Comparison of ENCODE assay signal across 8 mouse cellular contexts in the genomic region with DNA sequence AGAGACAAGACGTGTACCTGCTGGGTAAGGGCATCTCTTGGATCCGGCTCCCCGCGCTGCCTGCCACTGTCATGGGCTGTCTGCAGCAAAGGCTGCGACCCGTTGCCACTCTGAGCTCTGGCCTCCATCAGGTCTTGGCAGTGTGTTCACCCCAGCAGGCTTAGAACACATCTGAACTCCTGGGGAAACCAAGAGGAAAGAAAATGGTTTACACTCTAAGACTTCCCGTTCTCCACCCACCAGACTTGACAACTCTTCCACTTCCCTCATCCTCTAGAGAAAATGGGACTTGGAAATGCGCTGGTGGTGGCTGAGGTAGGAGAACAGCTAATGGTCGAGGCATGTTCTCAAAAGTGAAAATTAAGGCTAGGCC. TPM values are rescaled to one million over a fixed set of nuclear protein-coding genes. Genes with fewer than 3 reads are reported as not detected.
DNase-seq lines count a peak whose midpoint lies in the region; ATAC-seq and TF ChIP-seq lines count a peak whose summit lies in the region.

No protein-coding gene starts in this region.

- TF ChIP-seq CTCF in lung, adult 2 months (IDR thresholded peaks at IDR 0.05; ENCODE audit: insufficient read depth, low read length), result no peak
- TF ChIP-seq CTCF in kidney, adult 2 months (conservative IDR thresholded peaks at IDR 0.05; ENCODE audit: insufficient read depth, insufficient read length, low read depth, low read length), result no peak
- TF ChIP-seq CTCF in liver, postnatal 0 days (IDR thresholded peaks at IDR 0.05; ENCODE audit: low read depth), result no peak

- H3K9ac ChIP-seq in forebrain, embryonic 14.5 days (ENCODE audit: low read length), result peak overlapping the region; percentile 88
- H3K9ac ChIP-seq in liver, postnatal 0 days (replicated peaks), result no peak overlapping the region
- peak overlapping the region; percentile 29 for H3K9ac ChIP-seq in stomach, embryonic 15.5 days

- H3K36me3 ChIP-seq in forebrain, embryonic 14.5 days (ENCODE audit: control insufficient read depth, insufficient read depth, low read length), result peaks cover 10% of the 10 kb centered on the region
- H3K36me3 ChIP-seq in kidney, adult 2 months (ENCODE audit: control insufficient read depth, insufficient read depth, low read length), result no peaks in the 10 kb centered on the region
- no peaks in the 10 kb centered on the region; the same call in 1 of the 2 replicates for H3K36me3 ChIP-seq in liver, postnatal 0 days (replicated peaks; ENCODE audit: insufficient read depth, low read length)
- 0 out of 2 replicates have a peak, but pooled peaks cover 6% of the 10 kb centered on the region for H3K36me3 ChIP-seq in stomach, embryonic 15.5 days

- WGBS in lung, adult 2 months, result 29% methylated on average over 9 of the region's 9 CpGs
- WGBS in forebrain, embryonic 14.5 days, result 30% methylated on average over 9 of the region's 9 CpGs
- 23% methylated on average over 9 of the region's 9 CpGs for WGBS in kidney, adult 2 months
- WGBS in liver, postnatal 0 days (ENCODE audit: insufficient replicate concordance), result 51% methylated on average over 9 of the region's 9 CpGs
- 25% methylated on average over 9 of the region's 9 CpGs for WGBS in stomach, embryonic 15.5 days

- peak overlapping the region; percentile 56 for H3K4me3 ChIP-seq in lung, adult 2 months (replicated peaks; ENCODE audit: extremely low read depth, low read depth, low read length)
- H3K4me3 ChIP-seq in brown adipose tissue, adult 24 weeks (ENCODE audit: insufficient read depth, low read depth, low read length), result peak overlapping the region; percentile 52
- peak overlapping the region; percentile 72 for H3K4me3 ChIP-seq in forebrain, embryonic 14.5 days (ENCODE audit: low read depth, low read length)
- peak overlapping the region; percentile 24 for H3K4me3 ChIP-seq in kidney, adult 2 months (ENCODE audit: insufficient read depth, low read depth, low read length)
- peak overlapping the region; percentile 64 for H3K4me3 ChIP-seq in liver, postnatal 0 days (ENCODE audit: low read depth, low read length)
- peak overlapping the region; percentile 84 for H3K4me3 ChIP-seq in stomach, embryonic 15.5 days (replicated peaks)

- H3K9me3 ChIP-seq in forebrain, embryonic 14.5 days (replicated peaks; ENCODE audit: control insufficient read depth, low read length), result no peaks in the 10 kb centered on the region
- no peaks in the 10 kb centered on the region for H3K9me3 ChIP-seq in liver, postnatal 0 days (ENCODE audit: low read length)
- no peaks in the 10 kb centered on the region for H3K9me3 ChIP-seq in stomach, embryonic 15.5 days

- ATAC-seq in forebrain, embryonic 14.5 days, result no peak
- ATAC-seq in liver, postnatal 0 days, result no peak
- ATAC-seq in stomach, embryonic 15.5 days (ENCODE audit: insufficient read depth, low FRiP score, low read depth), result no peak
- ATAC-seq in erythroid progenitor cell, adult 5-6 weeks (replicated peaks; ENCODE audit: low FRiP score, poor library complexity, severe bottlenecking), result no peak

- no peaks in the 10 kb centered on the region for H3K27me3 ChIP-seq in forebrain, embryonic 14.5 days (replicated peaks; ENCODE audit: control insufficient read depth, insufficient read depth, low read length)
- H3K27me3 ChIP-seq in kidney, adult 2 months (replicated peaks; ENCODE audit: control insufficient read depth, insufficient read depth, low read length), result no peaks in the 10 kb centered on the region
- H3K27me3 ChIP-seq in liver, postnatal 0 days (ENCODE audit: insufficient read depth, low read length), result no peaks in the 10 kb centered on the region
- H3K27me3 ChIP-seq in stomach, embryonic 15.5 days (replicated peaks), result no peaks in the 10 kb centered on the region

- DNase-seq in lung, adult 2 months, result no peak
- no peak for DNase-seq in lung, postnatal 25 days (ENCODE audit: low spot score)
- DNase-seq in forebrain, embryonic 14.5 days (ENCODE audit: low spot score), result peak; percentile 33
- DNase-seq in kidney, adult 2 months, result peak; percentile 38
- DNase-seq in liver, postnatal 0 days, result no peak

- H3K4me1 ChIP-seq in lung, adult 2 months (ENCODE audit: control insufficient read depth, insufficient read depth, low read length), result peaks cover 18% of the 10 kb centered on the region
- H3K4me1 ChIP-seq in brown adipose tissue, adult 24 weeks (ENCODE audit: control insufficient read depth, insufficient read depth, insufficient read length, low read length), result peaks cover 12% of the 10 kb centered on the region
- peaks cover 18% of the 10 kb centered on the region for H3K4me1 ChIP-seq in forebrain, embryonic 14.5 days (ENCODE audit: control insufficient read depth, insufficient read depth, low read length)
- H3K4me1 ChIP-seq in kidney, adult 2 months (ENCODE audit: control insufficient read depth, insufficient read depth, low read length), result no peaks in the 10 kb centered on the region; the same call in none of the 2 replicates
- H3K4me1 ChIP-seq in liver, postnatal 0 days (ENCODE audit: insufficient read depth), result 0 out of 2 replicates have a peak, but pooled peaks cover 4% of the 10 kb centered on the region
- H3K4me1 ChIP-seq in stomach, embryonic 15.5 days, result peaks cover 22% of the 10 kb centered on the region

- H3K27ac ChIP-seq in brown adipose tissue, adult 24 weeks (replicated peaks; ENCODE audit: low read depth, low read length), result peak overlapping the region; percentile 22
- H3K27ac ChIP-seq in forebrain, embryonic 14.5 days (ENCODE audit: low read depth, low read length), result no peak overlapping the region
- peak overlapping the region; percentile 62 for H3K27ac ChIP-seq in kidney, adult 2 months (ENCODE audit: insufficient read depth, low read depth, low read length)
- H3K27ac ChIP-seq in liver, postnatal 0 days (ENCODE audit: low read depth), result no peak overlapping the region
- peak overlapping the region; percentile 54; the same call in 1 of the 2 replicates for H3K27ac ChIP-seq in stomach, embryonic 15.5 days

- no peak for TF ChIP-seq EP300 in liver, postnatal 0 days (IDR thresholded peaks at IDR 0.05; ENCODE audit: low read depth)

- TF ChIP-seq POLR2A in lung, adult 2 months (IDR thresholded peaks at IDR 0.05; ENCODE audit: borderline replicate concordance, extremely low read depth, low read depth, low read length), result peak; percentile 19; the same call in 1 of the 2 replicates
- TF ChIP-seq POLR2A in kidney, adult 2 months (IDR thresholded peaks at IDR 0.05; ENCODE audit: low read depth, low read length), result no peak

- H3K4me2 ChIP-seq in forebrain, embryonic 14.5 days (ENCODE audit: low read length), result peak overlapping the region; percentile 98
- peak overlapping the region; percentile 99 for H3K4me2 ChIP-seq in liver, postnatal 0 days (ENCODE audit: low read depth, low read length)
- H3K4me2 ChIP-seq in stomach, embryonic 15.5 days, result peak overlapping the region; percentile 56

RNA-seq across cellular contexts. Expression of a gene that starts 3.0 kb away (rescaled TPM):
- polyA plus RNA-seq in lung, adult 2 months (2012; rRNA removed), result 27.3 and 27.8 TPM in 2 replicates
- 12.5 and 14.8 TPM in 2 replicates for polyA plus RNA-seq in brown adipose tissue, adult 24 weeks (2012; ENCODE audit: insufficient read depth, insufficient read length, missing spikeins)
- 22.9 and 28.0 TPM in 2 replicates for polyA plus RNA-seq in forebrain, embryonic 14.5 days (2014; fragmentation: Nextera tagmentation; extraction: Ambion mirVana)
- polyA plus RNA-seq in kidney, adult 2 months (2012; rRNA removed), result 14.3 and 14.4 TPM in 2 replicates
- 6.0 and 6.1 TPM in 2 replicates for polyA plus RNA-seq in liver, postnatal 0 days (2015; fragmentation: Nextera tagmentation; extraction: Ambion mirVana)
- 53.3 and 53.8 TPM in 2 replicates for polyA plus RNA-seq in stomach, embryonic 15.5 days (2015; fragmentation: Nextera tagmentation; extraction: Ambion mirVana)
- 5.0 and 5.9 TPM in 2 replicates for total RNA-seq in erythroid progenitor cell, adult 5-6 weeks (2015; ENCODE audit: low replicate concordance)
- 4.6 TPM in 1 of 2 replicates, not detected in the other for total RNA-seq in erythroid progenitor cell, adult 5-6 weeks (2017; ENCODE audit: low replicate concordance)

Comparison
In these comparisons a context has a peak if more than half of its experiments do, and no peak if none do; other contexts are left out.
1. DNase-seq: peak in forebrain, embryonic 14.5 days (single experiment) and kidney, adult 2 months (single experiment); none in lung, adult 2 months (single experiment), lung, postnatal 25 days (single experiment) and liver, postnatal 0 days (single experiment).
2. H3K4me3 ChIP-seq: peak in every context shown above with its lines; median percentile 84 in stomach, embryonic 15.5 days; 72 in forebrain, embryonic 14.5 days; 64 in liver, postnatal 0 days; 56 in lung, adult 2 months; 52 in brown adipose tissue, adult 24 weeks; 24 in kidney, adult 2 months.
3. H3K27ac ChIP-seq: peak in brown adipose tissue, adult 24 weeks (single experiment), kidney, adult 2 months (single experiment) and stomach, embryonic 15.5 days (single experiment); none in forebrain, embryonic 14.5 days (single experiment) and liver, postnatal 0 days (single experiment).
4. Peak in every context shown above with its lines, with median percentiles within 50 percentile points of each other: H3K4me2 ChIP-seq.